Mouse (Mus musculus) gastrocnemius, adult 8-10 months (tissue): ENCODE results near the gene Atp6v0b. TPM values are rescaled to one million over a fixed set of nuclear protein-coding genes. Genes with fewer than 3 reads are reported as not detected.
A peak's percentile ranks its signal among the peaks of the same experiment; 100 is the strongest.

ENCODE experiments used
- DNase-seq, 2 experiments: peaks; one replicate each; pipeline ENCODE4 v3.0.0; 2022; ENCODE audit warnings: low spot score in 2 of 2
- total RNA-seq, 4 experiments: library from RNA; stranded (reverse); gene quantifications; 2 replicates each; pipeline ENCODE4 v1.2.4; 2022

The Atp6v0b gene
- total RNA-seq: 10 to 100 TPM; 86.6 to 96.0 (median 94.8) TPM

- DNase-seq: peak; percentile 90
Observed at GRCm38 (mm10) chr4:117887133-117887532, at the start of gene Atp6v0b. TSS of gene Atp6v0b (minus strand) at chr4:117887333.

GRCm38 (mm10) chr4:117934081-117934480, 46.9 kb upstream of the Atp6v0b start:
- DNase-seq: no peak

- no peak for DNase-seq
Observed at GRCm38 (mm10) chr4:117933248-117933647, 46.1 kb upstream of the Atp6v0b start.

- peak; percentile 13 to 46 for DNase-seq
Observed at GRCm38 (mm10) chr4:117929391-117929881, 42.3 kb upstream of the Atp6v0b start, which contains the start of gene Artn. TSS of gene Artn (minus strand) at chr4:117929763.

- peak; percentile 30 to 56 for DNase-seq
Observed at GRCm38 (mm10) chr4:117928699-117929241, 41.6 kb upstream of the Atp6v0b start.

- DNase-seq: no peak
Observed at GRCm38 (mm10) chr4:117928234-117928633, 41.1 kb upstream of the Atp6v0b start.

- DNase-seq: peak in 1 of 2 experiments; percentile 10
Observed at GRCm38 (mm10) chr4:117926545-117927482, 39.7 kb upstream of the Atp6v0b start.

- no peak for DNase-seq
Observed at GRCm38 (mm10) chr4:117924916-117925315, 37.8 kb upstream of the Atp6v0b start.

- no peak for DNase-seq
Observed at GRCm38 (mm10) chr4:117923450-117923849, 36.3 kb upstream of the Atp6v0b start.

GRCm38 (mm10) chr4:117921358-117921757, 34.2 kb upstream of the Atp6v0b start:
- no peak for DNase-seq

GRCm38 (mm10) chr4:117918762-117919161, 31.6 kb upstream of the Atp6v0b start:
- DNase-seq: no peak

GRCm38 (mm10) chr4:117918261-117918660, 31.1 kb upstream of the Atp6v0b start:
- no peak for DNase-seq

GRCm38 (mm10) chr4:117917847-117918246, 30.7 kb upstream of the Atp6v0b start:
- DNase-seq: no peak

GRCm38 (mm10) chr4:117917402-117917801, 30.3 kb upstream of the Atp6v0b start:
- DNase-seq: no peak

- DNase-seq: no peak
Observed at GRCm38 (mm10) chr4:117916386-117916785, 29.3 kb upstream of the Atp6v0b start.

GRCm38 (mm10) chr4:117915489-117916105, 28.5 kb upstream of the Atp6v0b start:
- no peak for DNase-seq

- DNase-seq: peak; percentile 90 to 91
Observed at GRCm38 (mm10) chr4:117914591-117915442, 27.7 kb upstream of the Atp6v0b start, which contains the start of gene Ipo13. TSS of gene Ipo13 (minus strand) at chr4:117914999.

- peak; percentile 74 to 86 for DNase-seq
Observed at GRCm38 (mm10) chr4:117914031-117914430, 26.9 kb upstream of the Atp6v0b start.

- peak in 1 of 2 experiments; percentile 43 for DNase-seq
Observed at GRCm38 (mm10) chr4:117913421-117913820, 26.3 kb upstream of the Atp6v0b start.

GRCm38 (mm10) chr4:117912685-117913273, 25.6 kb upstream of the Atp6v0b start:
- DNase-seq: no peak
